Mouse (Mus musculus) CH12.LX (cell line): ENCODE measurements around the gene Tcf7l1. TPM values are rescaled to one million over a fixed set of nuclear protein-coding genes. Genes with fewer than 3 reads are reported as not detected.

ENCODE experiments used
- DNase-seq: peaks from one replicate; pipeline ENCODE4 v3.0.0-alpha.2; 2013; ENCODE audit errors: extremely low read depth
- H3K27ac ChIP-seq: 2 replicates; pipeline ENCODE4 v1.5.1; 2012; ENCODE audit warnings: low read depth, mild to moderate bottlenecking, control low read depth, moderate library complexity; ENCODE audit not compliant: insufficient read depth
- H3K27me3 ChIP-seq: replicated peaks from 2 replicates; pipeline ENCODE3; 2012; ENCODE audit warnings: inconsistent platforms
- H3K36me3 ChIP-seq, 2 experiments: replicated peaks in 1 of 2; 2 replicates each; pipeline versions ENCODE3 to v1.6.1; 2012; ENCODE audit warnings: inconsistent platforms in 1 of 2, low read length in 1 of 2, mild to moderate bottlenecking in 1 of 2, mixed read lengths in 1 of 2, moderate library complexity in 1 of 2; ENCODE audit not compliant: control insufficient read depth in 1 of 2, insufficient read depth in 1 of 2
- H3K4me1 ChIP-seq, 2 experiments: 2 replicates each; pipeline ENCODE4 v1.6.1; 2012; ENCODE audit warnings: inconsistent platforms in 1 of 2, moderate library complexity in 1 of 2; ENCODE audit not compliant: insufficient read depth in 2 of 2, control insufficient read depth in 1 of 2
- H3K4me2 ChIP-seq: 2 replicates; pipeline ENCODE4 v1.6.1; 2012; ENCODE audit warnings: low read depth, mild to moderate bottlenecking, control low read depth; ENCODE audit not compliant: poor library complexity, insufficient read depth, severe bottlenecking
- H3K4me3 ChIP-seq, 3 experiments: fragments of 150-350 bp in 1 of 3; sonication (generic) in 1 of 3; replicated peaks in 1 of 3; 2 replicates each; pipeline versions ENCODE3 to v1.5.1; 2011 to 2012; ENCODE audit warnings: low read depth in 2 of 3, low read length in 2 of 3, mild to moderate bottlenecking in 2 of 3, moderate library complexity in 2 of 3, control low read depth in 1 of 3, improper control_type of control experiment in 1 of 3, inconsistent platforms in 1 of 3, mixed read lengths in 1 of 3; ENCODE audit not compliant: poor library complexity in 1 of 3
- H3K79me2 ChIP-seq: replicated peaks from 2 replicates; pipeline ENCODE4 v1.6.1; 2012; ENCODE audit warnings: mild to moderate bottlenecking, moderate library complexity; ENCODE audit not compliant: control insufficient read depth, poor library complexity, insufficient read depth, severe bottlenecking; ENCODE audit errors: extremely low read depth
- H3K9ac ChIP-seq: 2 replicates; pipeline ENCODE4 v1.6.1; 2012; ENCODE audit warnings: low read depth, mild to moderate bottlenecking, control low read depth, moderate library complexity; ENCODE audit not compliant: insufficient read depth
- H3K9me3 ChIP-seq: replicated peaks from 2 replicates; pipeline ENCODE3; 2012; ENCODE audit warnings: low read length, inconsistent platforms, mixed read lengths
- BHLHE40 ChIP-seq: IDR thresholded peaks from 2 replicates; pipeline ENCODE4 v1.6.1; 2011; ENCODE audit warnings: mild to moderate bottlenecking, low read depth, low read length, improper control_type of control experiment
- CHD1 ChIP-seq: IDR thresholded peaks from 2 replicates; pipeline ENCODE4 v1.6.1; 2012; ENCODE audit warnings: low read depth, low read length, improper control_type of control experiment, inconsistent platforms
- CHD2 ChIP-seq: IDR thresholded peaks from 2 replicates; pipeline ENCODE4 v1.6.1; 2011; ENCODE audit warnings: low read length, improper control_type of control experiment
- CTCF ChIP-seq, 2 experiments: IDR thresholded peaks in 1 of 2; conservative IDR thresholded peaks in 1 of 2; 2 replicates each; pipeline ENCODE4 v1.5.1; 2011 to 2012; ENCODE audit warnings: low read depth in 2 of 2, low read length in 2 of 2, improper control_type of control experiment in 1 of 2, inconsistent platforms in 1 of 2, mild to moderate bottlenecking in 1 of 2, moderate library complexity in 1 of 2
- ELF1 ChIP-seq: IDR thresholded peaks from 2 replicates; pipeline ENCODE4 v1.6.1; 2014; ENCODE audit warnings: low read depth, mild to moderate bottlenecking, inconsistent platforms, low read length, improper control_type of control experiment
- EP300 ChIP-seq: IDR thresholded peaks from 2 replicates; pipeline ENCODE4 v1.6.1; 2011; ENCODE audit warnings: low read length, improper control_type of control experiment
- ETS1 ChIP-seq: conservative IDR thresholded peaks from 2 replicates; pipeline ENCODE4 v1.6.1; 2012; ENCODE audit warnings: low read depth, mild to moderate bottlenecking, inconsistent platforms, low read length, improper control_type of control experiment, moderate library complexity
- HCFC1 ChIP-seq: IDR thresholded peaks from 2 replicates; pipeline ENCODE4 v1.6.1; 2012; ENCODE audit warnings: low read depth, mild to moderate bottlenecking, inconsistent platforms, low read length, improper control_type of control experiment
- JUN ChIP-seq: IDR thresholded peaks from 2 replicates; pipeline ENCODE4 v1.6.1; 2011; ENCODE audit warnings: low read depth, mild to moderate bottlenecking, low read length, improper control_type of control experiment, moderate library complexity; ENCODE audit not compliant: insufficient read depth
- JUND ChIP-seq: conservative IDR thresholded peaks from 2 replicates; pipeline ENCODE4 v1.6.1; 2011; ENCODE audit warnings: low read depth, low read length, improper control_type of control experiment
- KAT2A ChIP-seq: IDR thresholded peaks from 2 replicates; pipeline ENCODE4 v1.6.1; 2012; ENCODE audit warnings: low read length, improper control_type of control experiment, inconsistent platforms; ENCODE audit not compliant: insufficient replicate concordance
- MAZ ChIP-seq: IDR thresholded peaks from 2 replicates; pipeline ENCODE4 v1.6.1; 2012; ENCODE audit warnings: low read depth, mild to moderate bottlenecking, inconsistent platforms, low read length, improper control_type of control experiment, moderate library complexity
- MXI1 ChIP-seq: IDR thresholded peaks from 2 replicates; pipeline ENCODE4 v1.6.1; 2011; ENCODE audit warnings: mild to moderate bottlenecking, low read depth, low read length, improper control_type of control experiment
- NELFE ChIP-seq: IDR thresholded peaks from 2 replicates; pipeline ENCODE4 v1.6.1; 2011; ENCODE audit warnings: low read depth, low read length, improper control_type of control experiment
- NRF1 ChIP-seq: IDR thresholded peaks from 2 replicates; pipeline ENCODE4 v1.6.1; 2014; ENCODE audit warnings: low read depth, mild to moderate bottlenecking, inconsistent platforms, low read length, improper control_type of control experiment, moderate library complexity
- POLR2A ChIP-seq: IDR thresholded peaks from 2 replicates; pipeline ENCODE4 v1.6.1; 2011; ENCODE audit warnings: low read depth, mild to moderate bottlenecking, improper control_type of control experiment, low read length
- POLR2AphosphoS2 ChIP-seq: IDR thresholded peaks from 2 replicates; pipeline ENCODE4 v1.6.1; 2011; ENCODE audit warnings: low read depth, low read length, improper control_type of control experiment
- RAD21 ChIP-seq: IDR thresholded peaks from 2 replicates; pipeline ENCODE4 v1.6.1; 2011; ENCODE audit warnings: low read depth, mild to moderate bottlenecking, low read length, improper control_type of control experiment, moderate library complexity
- RCOR1 ChIP-seq: conservative IDR thresholded peaks from 2 replicates; pipeline ENCODE4 v1.6.1; 2012; ENCODE audit warnings: low read depth, mild to moderate bottlenecking, inconsistent platforms, low read length, improper control_type of control experiment
- SIN3A ChIP-seq: IDR thresholded peaks from 2 replicates; pipeline ENCODE4 v1.6.1; 2012; ENCODE audit warnings: low read length, improper control_type of control experiment, inconsistent platforms
- SMC3 ChIP-seq: IDR thresholded peaks from 2 replicates; pipeline ENCODE4 v1.6.1; 2011; ENCODE audit warnings: low read depth, low read length, improper control_type of control experiment
- UBTF ChIP-seq: IDR thresholded peaks from 2 replicates; pipeline ENCODE4 v1.6.1; 2012; ENCODE audit warnings: low read depth, mild to moderate bottlenecking, inconsistent platforms, low read length, improper control_type of control experiment, moderate library complexity
- ZKSCAN1 ChIP-seq: IDR thresholded peaks from 2 replicates; pipeline ENCODE4 v1.6.1; 2012; ENCODE audit warnings: low read depth, inconsistent platforms, low read length, improper control_type of control experiment, borderline replicate concordance
- ZNF384 ChIP-seq: IDR thresholded peaks from 2 replicates; pipeline ENCODE4 v1.6.1; 2012; ENCODE audit warnings: low read depth, low read length, improper control_type of control experiment, inconsistent platforms
- dilution Hi-C: fragments of 300-500 bp; cut with MboI; formaldehyde crosslinking; loops from 2 replicates; pipeline ENCODE4 v1.14.3; 2020; ENCODE audit warnings: low sequenced_read_pairs; ENCODE audit not compliant: extremely low pct_unique_long_range_greater_than_20kb, extremely low pct_ligation_motif_present
- in situ Hi-C: fragments of 300-500 bp; cut with MboI; formaldehyde crosslinking; loops from 3 replicates; pipeline ENCODE4 v1.14.3; 2019; ENCODE audit warnings: low sequenced_read_pairs, low pct_ligation_motif_present, low pct_unique_long_range_greater_than_20kb, mixed read lengths
- polyA plus RNA-seq: library from polyadenylated mRNA; unstranded; fragments of >175 nt; gene quantifications from 2 replicates; pipeline ENCODE4 v1.2.1, GENCODE M21; 2012; ENCODE audit warnings: low read depth; ENCODE audit not compliant: insufficient read length
- total RNA-seq, 2 experiments: library from RNA; depleted of rRNA; stranded (reverse); fragments of 300-350 nt in 1 of 2; fragments of >200 nt in 1 of 2; gene quantifications; 2 replicates each; pipeline ENCODE4 v1.2.3; 2012 to 2014

Gene Tcf7l1
- total RNA-seq (2012; rRNA removed) (0.13 and 0.21 TPM in 2 replicates), total RNA-seq (2014; rRNA removed) (0.47 and 0.53 TPM in 2 replicates), polyA plus RNA-seq (6.3 and 9.9 TPM in 2 replicates)

DNA sequence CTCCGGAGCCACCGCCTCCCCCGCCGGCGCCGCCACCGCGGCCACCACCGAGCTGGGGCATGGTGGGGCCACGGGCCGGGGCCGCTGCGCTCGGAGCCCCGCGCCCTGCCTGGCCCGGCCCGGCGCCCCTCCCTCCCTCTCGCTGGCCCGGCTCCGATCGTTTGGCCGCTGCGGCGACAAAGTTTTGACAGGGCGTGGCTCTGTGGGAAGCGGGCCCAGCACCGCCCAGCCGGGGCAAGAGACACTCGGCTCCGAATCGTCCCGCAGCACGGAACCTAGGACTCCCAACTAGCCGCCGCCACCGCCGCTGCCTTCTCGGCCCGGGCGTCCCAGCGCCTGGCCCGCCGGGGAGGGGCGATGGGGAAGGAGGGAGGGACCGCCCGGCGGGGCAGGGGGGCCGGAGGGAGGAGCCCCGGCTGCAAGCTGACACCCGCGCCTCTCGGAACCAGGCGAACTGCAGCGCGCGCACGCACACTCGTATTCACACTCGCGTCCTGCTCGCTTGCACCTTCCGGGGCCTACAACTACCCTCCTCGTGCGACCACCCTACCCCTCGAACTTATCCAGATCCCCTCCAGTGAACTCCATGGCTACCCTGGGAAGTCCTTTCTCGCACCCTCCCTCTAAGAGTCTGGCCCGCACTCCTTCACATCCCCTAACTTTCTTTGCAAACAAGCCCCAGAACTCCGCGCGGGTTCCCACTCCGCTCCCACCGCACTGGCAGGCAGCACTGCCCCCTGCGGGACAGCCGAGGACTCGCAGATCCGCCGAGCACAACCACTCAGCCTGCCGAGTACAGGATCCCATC lies at the start of gene Tcf7l1:
TSS of gene Tcf7l1 (minus strand) at position 363 of the 808 bp plus-strand sequence.
- no peaks in the 10 kb centered on the region for H3K4me1 ChIP-seq
- dilution Hi-C loops = no loop called here
- no peak within 1 kb of the TSS for H3K27ac ChIP-seq
- no peak within 1 kb of the TSS for H3K9ac ChIP-seq
- in situ Hi-C loops = no loop called here
- peak; percentile 25 for DNase-seq
- H3K4me2 ChIP-seq = no peak within 1 kb of the TSS
- H3K27me3 ChIP-seq = no peaks in the 10 kb centered on the region
- no peaks in the 10 kb centered on the region for H3K79me2 ChIP-seq
- H3K36me3 ChIP-seq = no peaks in the 10 kb centered on the region
- no peak for TF ChIP-seq POLR2A
- TF ChIP-seq JUND = no peak
- no peak for TF ChIP-seq RCOR1
- TF ChIP-seq ZKSCAN1 = no peak
- TF ChIP-seq SIN3A = no peak
- TF ChIP-seq CTCF (conservative IDR thresholded peaks at IDR 0.05 in 1 of 2, IDR thresholded peaks at IDR 0.05 in 1 of 2; ENCODE audit: low read depth in 2 of 2, low read length in 2 of 2) = peak in 1 of 2 experiments; percentile 46; a peak in 2 of 4 replicates
- TF ChIP-seq JUN = no peak
- no peak for TF ChIP-seq UBTF
- peak; percentile 26; the same call in 1 of the 2 replicates for TF ChIP-seq SMC3
- no peak for TF ChIP-seq ELF1
- TF ChIP-seq RAD21 = peak; percentile 31
- TF ChIP-seq, all 38 proteins: peak for 3
- H3K9me3 ChIP-seq = peaks cover 19% of the 10 kb centered on the region
- peak within 1 kb of the TSS in 1 of 3 experiments; percentile 6 for H3K4me3 ChIP-seq

DNA sequence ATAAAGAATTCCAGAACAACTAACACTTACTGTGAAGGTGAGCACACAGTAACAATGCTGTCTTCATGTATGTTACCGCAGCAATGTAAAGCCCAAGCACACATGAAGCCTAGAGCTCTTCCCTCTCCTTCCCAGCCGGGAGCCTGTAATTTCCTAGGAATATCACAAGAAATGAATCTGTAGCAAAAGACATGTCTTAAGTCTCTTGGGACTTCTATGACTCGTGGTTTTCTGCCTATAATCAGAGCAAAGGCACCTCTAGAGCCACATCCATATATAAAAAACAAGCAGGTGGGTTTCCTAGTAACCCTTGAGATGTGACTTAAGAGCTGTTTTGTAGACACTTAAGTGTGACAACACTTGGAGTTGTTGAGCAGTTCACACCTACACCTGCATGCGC lies 48.7 kb upstream of the Tcf7l1 start:
- H3K27me3 ChIP-seq = no peaks in the 10 kb centered on the region
- H3K4me1 ChIP-seq = no peaks in the 10 kb centered on the region
- H3K4me2 ChIP-seq = no peak overlapping the region
- peaks cover 7 to 58% of the 10 kb centered on the region in 2 experiments for H3K36me3 ChIP-seq
- H3K79me2 ChIP-seq = no peaks in the 10 kb centered on the region
- in situ Hi-C loops = loop anchor here (10.0 to 25.0 kb wide), 3 partner anchors 173 to 425 kb away; partner anchors contain the start of gene Ggcx
- H3K27ac ChIP-seq = no peak overlapping the region
- H3K4me3 ChIP-seq = no peak overlapping the region
- no peaks in the 10 kb centered on the region for H3K9me3 ChIP-seq
- TF ChIP-seq BHLHE40 (no peak), CHD2 (no peak), POLR2AphosphoS2 (no peak), ZKSCAN1 (no peak), NRF1 (no peak), ETS1 (no peak), CHD1 (no peak), HCFC1 (no peak), NELFE (no peak), JUN (no peak), MXI1 (no peak), MAZ (no peak), KAT2A (no peak), ZNF384 (no peak), EP300 (no peak)
- no peak overlapping the region for H3K9ac ChIP-seq
- DNase-seq = no peak
- dilution Hi-C loops = no loop called here
